8 mouse cellular contexts compared by ENCODE assay signal in the genomic region with DNA sequence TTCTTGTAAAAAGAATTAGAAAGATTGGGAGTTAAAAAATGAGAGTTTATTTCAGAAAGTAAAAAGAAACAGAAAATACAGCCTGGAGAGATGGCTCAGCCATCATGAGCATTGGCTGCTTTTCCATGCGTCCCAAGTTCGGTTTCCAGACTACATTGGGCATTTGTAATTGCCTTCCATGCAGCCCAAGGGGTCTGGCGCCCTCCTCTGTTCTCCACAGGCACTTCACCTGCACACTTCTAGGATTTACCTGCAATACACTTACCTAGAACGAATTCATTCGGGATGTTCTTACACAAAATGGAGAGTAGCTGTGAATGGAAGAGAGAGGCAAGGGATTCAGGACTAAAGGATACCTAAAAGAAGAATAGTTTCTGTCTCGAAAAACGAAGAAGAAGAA. TPM values are rescaled to one million over a fixed set of nuclear protein-coding genes. Genes with fewer than 3 reads are reported as not detected.
A peak's percentile ranks its signal among the peaks of the same experiment; 100 is the strongest.
DNase-seq lines count a peak whose midpoint lies in the region; ATAC-seq and TF ChIP-seq lines count a peak whose summit lies in the region.

No protein-coding gene starts in this region.

- no peaks in the 10 kb centered on the region for H3K36me3 ChIP-seq in heart, embryonic 12.5 days
- no peaks in the 10 kb centered on the region for H3K36me3 ChIP-seq in ES-E14 (ENCODE audit: control insufficient read depth, insufficient read depth, low read length, poor library complexity, severe bottlenecking)
- H3K36me3 ChIP-seq in liver, postnatal 0 days (replicated peaks; ENCODE audit: insufficient read depth, low read length) = no peaks in the 10 kb centered on the region
- H3K36me3 ChIP-seq in forebrain, embryonic 14.5 days (ENCODE audit: control insufficient read depth, insufficient read depth, low read length) = no peaks in the 10 kb centered on the region

- no peaks in the 10 kb centered on the region for H3K4me1 ChIP-seq in heart, embryonic 12.5 days (replicated peaks)
- peaks cover 3 to 10% of the 10 kb centered on the region in 2 experiments; a peak in 3 of 4 replicates for H3K4me1 ChIP-seq in ES-E14 (ENCODE audit: control insufficient read depth in 2 of 2, insufficient read depth in 2 of 2, low read length in 2 of 2, poor library complexity in 1 of 2)
- no peaks in the 10 kb centered on the region for H3K4me1 ChIP-seq in cortical plate, adult 2 months (ENCODE audit: control insufficient read depth, insufficient read depth, low read length)
- H3K4me1 ChIP-seq in liver, postnatal 0 days (ENCODE audit: insufficient read depth) = no peaks in the 10 kb centered on the region
- no peaks in the 10 kb centered on the region for H3K4me1 ChIP-seq in forebrain, embryonic 14.5 days (ENCODE audit: control insufficient read depth, insufficient read depth, low read length)

- no peak overlapping the region for H3K4me3 ChIP-seq in heart, embryonic 12.5 days
- no peak overlapping the region; a peak in 2 of 4 replicates for H3K4me3 ChIP-seq in ES-E14 (ENCODE audit: insufficient read depth in 1 of 2, low read depth in 1 of 2, low read length in 2 of 2, poor library complexity in 1 of 2, severe bottlenecking in 1 of 2)
- H3K4me3 ChIP-seq in cortical plate, adult 2 months (ENCODE audit: insufficient read depth, low read length) = no peak overlapping the region
- H3K4me3 ChIP-seq in liver, postnatal 0 days (ENCODE audit: low read depth, low read length) = no peak overlapping the region
- H3K4me3 ChIP-seq in forebrain, embryonic 14.5 days (ENCODE audit: low read depth, low read length) = no peak overlapping the region

- TF ChIP-seq EP300 in liver, postnatal 0 days (IDR thresholded peaks at IDR 0.05; ENCODE audit: low read depth) = no peak

- no peak for TF ChIP-seq POLR2A in cortical plate, adult 2 months (IDR thresholded peaks at IDR 0.05; ENCODE audit: extremely low read depth, insufficient read depth, low read length)

- no peak overlapping the region for H3K27ac ChIP-seq in heart, embryonic 12.5 days (ENCODE audit: poor library complexity, severe bottlenecking)
- H3K27ac ChIP-seq in ES-E14 (ENCODE audit: insufficient read depth, low read depth, low read length, poor library complexity, severe bottlenecking) = peak overlapping the region; percentile 38; the same call in 1 of the 2 replicates
- no peak overlapping the region for H3K27ac ChIP-seq in cortical plate, adult 2 months (ENCODE audit: insufficient read depth, low read length)
- H3K27ac ChIP-seq in liver, postnatal 0 days (ENCODE audit: low read depth) = no peak overlapping the region
- H3K27ac ChIP-seq in forebrain, embryonic 14.5 days (ENCODE audit: low read depth, low read length) = no peak overlapping the region

- H3K9ac ChIP-seq in heart, embryonic 12.5 days = no peak overlapping the region
- no peak overlapping the region for H3K9ac ChIP-seq in ES-E14 (ENCODE audit: insufficient read depth, low read depth, low read length, poor library complexity, severe bottlenecking)
- no peak overlapping the region for H3K9ac ChIP-seq in liver, postnatal 0 days (replicated peaks)
- H3K9ac ChIP-seq in forebrain, embryonic 14.5 days (ENCODE audit: low read length) = no peak overlapping the region

- TF ChIP-seq CTCF in cortical plate, adult 2 months (IDR thresholded peaks at IDR 0.05; ENCODE audit: extremely low read depth, insufficient read depth, low read length) = peak; percentile 36; the same call in 1 of the 2 replicates
- peak; percentile 76 for TF ChIP-seq CTCF in liver, postnatal 0 days (IDR thresholded peaks at IDR 0.05; ENCODE audit: low read depth)

- in situ Hi-C loops in ES-E14 (cut with MboI; ENCODE audit: low sequenced_read_pairs in 2 of 2, unreplicated experiment in 2 of 2) = no loop called here

- no peaks in the 10 kb centered on the region for H3K9me3 ChIP-seq in heart, embryonic 12.5 days (replicated peaks)
- H3K9me3 ChIP-seq in ES-E14 (ENCODE audit: control insufficient read depth, insufficient read depth, low read depth, low read length) = no peaks in the 10 kb centered on the region
- H3K9me3 ChIP-seq in liver, postnatal 0 days (ENCODE audit: low read length) = no peaks in the 10 kb centered on the region
- H3K9me3 ChIP-seq in forebrain, embryonic 14.5 days (replicated peaks; ENCODE audit: control insufficient read depth, low read length) = no peaks in the 10 kb centered on the region

- ATAC-seq in heart, embryonic 12.5 days (ENCODE audit: insufficient number of reproducible peaks, low FRiP score) = no peak
- no peak for ATAC-seq in liver, postnatal 0 days
- ATAC-seq in forebrain, embryonic 14.5 days = no peak

- 29% methylated on average over 5 of the region's 7 CpGs for WGBS in heart, embryonic 12.5 days
- 28% methylated on average over 7 of the region's 7 CpGs for WGBS in liver, postnatal 0 days (ENCODE audit: insufficient replicate concordance)
- WGBS in forebrain, embryonic 14.5 days = 42% methylated on average over 6 of the region's 7 CpGs

- peak; percentile 39 for DNase-seq in heart, adult 8-10 months (ENCODE audit: low spot score)
- peak; percentile 66 for DNase-seq in ES-E14 (ENCODE audit: low read depth, low spot score)
- DNase-seq in liver, postnatal 0 days = peak; percentile 47
- no peak for DNase-seq in spleen, adult 18-20 months
- DNase-seq in forebrain, embryonic 14.5 days (ENCODE audit: low spot score) = no peak
- DNase-seq in urinary bladder, adult 18-20 months (ENCODE audit: low spot score in 2 of 2) = no peak

- no peak overlapping the region for H3K4me2 ChIP-seq in heart, embryonic 12.5 days
- H3K4me2 ChIP-seq in liver, postnatal 0 days (ENCODE audit: low read depth, low read length) = no peak overlapping the region
- no peak overlapping the region for H3K4me2 ChIP-seq in forebrain, embryonic 14.5 days (ENCODE audit: low read length)

- H3K27me3 ChIP-seq in heart, embryonic 12.5 days (replicated peaks) = no peaks in the 10 kb centered on the region
- H3K27me3 ChIP-seq in liver, postnatal 0 days (ENCODE audit: insufficient read depth, low read length) = no peaks in the 10 kb centered on the region
- H3K27me3 ChIP-seq in forebrain, embryonic 14.5 days (replicated peaks; ENCODE audit: control insufficient read depth, insufficient read depth, low read length) = no peaks in the 10 kb centered on the region

TF ChIP-seq in ES-E14, 5 proteins besides CTCF, POLR2A, EP300 and RAD21:
- TF ChIP-seq ZNF384 (IDR thresholded peaks at IDR 0.05; ENCODE audit: low read depth, low read length) (no peak), MAFK (IDR thresholded peaks at IDR 0.05; ENCODE audit: insufficient read depth, low read depth, low read length) (no peak), CHD2 (IDR thresholded peaks at IDR 0.05; ENCODE audit: low read depth, low read length) (no peak), HCFC1 (IDR thresholded peaks at IDR 0.05; ENCODE audit: borderline replicate concordance, insufficient read depth, low read length) (no peak), ZC3H11A (IDR thresholded peaks at IDR 0.05; ENCODE audit: borderline replicate concordance, low read depth, low read length) (peak; percentile 69; the same call in 1 of the 2 replicates)

RNA-seq across cellular contexts. Expression of a gene that starts 17.9 kb away (rescaled TPM):
- total RNA-seq in heart, adult 8-10 months (2022) = not detected
- 0.08 and 0.18 TPM in 2 replicates for polyA plus RNA-seq in heart, embryonic 12.5 days (2016; fragmentation: Nextera tagmentation; extraction: Ambion mirVana)
- total RNA-seq in ES-E14 (2012; rRNA removed) = 0.49 and 1.1 TPM in 2 replicates
- 0.44 and 1.1 TPM in 2 replicates for polyA plus RNA-seq in cortical plate, adult 2 months (2012; rRNA removed)
- 0.71 and 0.96 TPM in 2 replicates for polyA plus RNA-seq in liver, postnatal 0 days (2015; fragmentation: Nextera tagmentation; extraction: Ambion mirVana)
- polyA plus RNA-seq in forebrain, embryonic 14.5 days (2014; fragmentation: Nextera tagmentation; extraction: Ambion mirVana) = 0.10 TPM in 1 of 2 replicates, not detected in the other

RNA-seq across cellular contexts. Expression of a gene that starts 20.1 kb away (rescaled TPM):
- total RNA-seq in heart, adult 8-10 months (2022) = 10 to 100 TPM; 14.9 to 16.4 (median 15.7) TPM
- polyA plus RNA-seq in heart, embryonic 12.5 days (2016; fragmentation: Nextera tagmentation; extraction: Ambion mirVana) = 10.6 and 11.3 TPM in 2 replicates
- 12.9 and 13.6 TPM in 2 replicates for total RNA-seq in ES-E14 (2012; rRNA removed)
- polyA plus RNA-seq in cortical plate, adult 2 months (2012; rRNA removed) = 15.3 and 15.4 TPM in 2 replicates
- polyA plus RNA-seq in liver, postnatal 0 days (2015; fragmentation: Nextera tagmentation; extraction: Ambion mirVana) = 3.9 and 4.1 TPM in 2 replicates
- 22.3 and 24.6 TPM in 2 replicates for polyA plus RNA-seq in forebrain, embryonic 14.5 days (2014; fragmentation: Nextera tagmentation; extraction: Ambion mirVana)

Comparison
In these comparisons a context has a peak if more than half of its experiments do, and no peak if none do; other contexts are left out.
1. DNase-seq: peak in heart, adult 8-10 months (single experiment), ES-E14 (single experiment) and liver, postnatal 0 days (single experiment); none in spleen, adult 18-20 months (0 of 2), forebrain, embryonic 14.5 days (single experiment) and urinary bladder, adult 18-20 months (0 of 2).